Mouse (Mus musculus): ENCODE data around the gene Aip.

DNA sequence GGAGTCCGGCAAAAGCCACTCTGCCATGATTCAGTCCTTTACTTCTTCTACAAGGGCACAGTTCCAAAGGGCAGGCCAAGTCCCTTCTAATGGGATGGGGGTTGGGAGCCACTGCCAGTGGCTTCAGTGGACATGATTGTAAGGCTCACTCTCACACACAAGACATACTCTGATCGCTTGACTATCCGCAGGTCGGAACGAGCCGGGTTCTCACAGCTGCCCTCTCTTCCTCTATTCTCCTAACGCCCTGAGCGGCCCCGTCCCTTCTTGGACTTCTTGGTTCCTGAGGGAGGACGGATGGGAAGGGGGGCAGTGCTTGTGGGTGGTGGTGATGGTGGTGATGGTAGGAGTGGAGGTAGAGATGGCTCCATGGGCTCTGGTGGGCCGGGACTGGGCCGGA is 31.1 kb upstream of the Aip start:
- TF ChIP-seq ZNF384 (IDR thresholded peaks at IDR 0.05; ENCODE audit: low read depth, low read length) (no peak), CHD2 (IDR thresholded peaks at IDR 0.05; ENCODE audit: low read depth, low read length) (no peak), MAFK (IDR thresholded peaks at IDR 0.05; ENCODE audit: insufficient read depth, low read depth, low read length) (no peak), HCFC1 (IDR thresholded peaks at IDR 0.05; ENCODE audit: borderline replicate concordance, insufficient read depth, low read length) (no peak)
